Mouse (Mus musculus) embryonic facial prominence, embryonic 10.5 days (tissue): Measurements from ENCODE around the gene Scnn1a. TPM values are rescaled to one million over a fixed set of nuclear protein-coding genes. Genes with fewer than 3 reads are reported as not detected.

Source experiments
- DNase-seq: peaks from one replicate; pipeline ENCODE4 v3.0.0-alpha.2; 2017; ENCODE audit warnings: low spot score
- H3K27ac ChIP-seq: fragments of 300-500 bp; sonication (generic); replicated peaks from 2 replicates; pipeline ENCODE4 v1.5.1; 2016; ENCODE audit warnings: mild to moderate bottlenecking
- H3K27me3 ChIP-seq: fragments of 300-500 bp; sonication (generic); replicated peaks from 2 replicates; pipeline ENCODE4 v1.6.1; 2016; ENCODE audit warnings: low read depth, mild to moderate bottlenecking; ENCODE audit not compliant: poor library complexity, severe bottlenecking
- H3K36me3 ChIP-seq: fragments of 300-500 bp; sonication (generic); replicated peaks from 2 replicates; pipeline ENCODE4 v1.6.1; 2016; ENCODE audit warnings: mild to moderate bottlenecking, moderate library complexity
- H3K4me1 ChIP-seq: fragments of 300-500 bp; sonication (generic); 2 replicates; pipeline ENCODE4 v1.6.1; 2016
- H3K4me3 ChIP-seq: fragments of 300-500 bp; sonication (generic); 2 replicates; pipeline ENCODE4 v1.5.1; 2016; ENCODE audit warnings: mild to moderate bottlenecking, moderate library complexity
- H3K9me3 ChIP-seq: fragments of 300-500 bp; sonication (generic); 2 replicates; pipeline ENCODE4 v1.6.1; 2016; ENCODE audit warnings: mild to moderate bottlenecking
- WGBS: fragments of 180-500 bp; shearing (Covaris S2); methylation state at CpG from one replicate; pipeline ENCODE4 v1.1.7; 2016; 5-methylcytosine and 5-hydroxymethylcytosine counted together
- polyA plus RNA-seq: library from polyadenylated mRNA; unstranded; fragments of >200 nt; fragmentation: Nextera tagmentation; extraction: Ambion mirVana; gene quantifications from 2 replicates; pipeline ENCODE4 v1.2.1, GENCODE M21; 2016

The Scnn1a gene
- polyA plus RNA-seq, 1 experiment from 2014 or later = 0.57 TPM

DNA sequence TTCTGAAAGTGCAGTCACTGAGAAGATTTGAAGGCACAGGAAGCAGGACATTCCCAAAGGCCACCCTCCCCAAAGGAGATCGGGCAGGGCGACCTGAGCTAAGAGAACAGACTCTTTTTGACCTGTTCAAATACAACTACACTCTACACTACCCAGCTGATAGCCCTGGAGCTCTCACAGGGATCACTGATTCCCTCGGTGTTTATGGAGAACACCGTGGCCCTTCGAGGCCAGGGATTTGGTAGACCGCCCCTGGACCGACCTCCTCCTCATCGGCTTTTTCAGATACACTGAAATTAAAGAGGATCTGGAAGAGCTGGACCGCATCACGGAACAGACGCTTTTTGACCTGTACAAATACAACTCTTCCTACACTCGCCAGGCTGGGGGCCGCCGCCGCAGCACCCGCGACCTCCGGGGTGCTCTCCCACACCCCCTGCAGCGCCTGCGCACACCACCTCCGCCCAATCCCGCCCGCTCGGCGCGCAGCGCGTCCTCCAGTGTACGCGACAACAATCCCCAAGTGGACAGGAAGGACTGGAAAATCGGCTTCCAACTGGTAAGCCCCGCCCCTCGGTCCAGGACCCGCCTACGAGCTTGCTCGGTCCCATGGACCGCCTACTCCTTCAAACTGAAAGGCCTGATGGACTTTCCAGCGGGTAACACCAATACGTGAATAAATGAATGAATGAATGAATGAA lies 10.3 kb downstream of the Scnn1a start:
- Histone ChIP-seq H3K27me3 (peaks cover 8% of the 10 kb centered on the region), H3K27ac (peak overlapping the region; percentile 86), H3K4me3 (peak overlapping the region; percentile 70), H3K4me1 (peaks cover 17% of the 10 kb centered on the region), H3K36me3 (no peaks in the 10 kb centered on the region), H3K9me3 (no peaks in the 10 kb centered on the region)
- under 1% methylated on average over 39 of the region's 39 CpGs for WGBS
- peak; percentile 89 for DNase-seq

DNA sequence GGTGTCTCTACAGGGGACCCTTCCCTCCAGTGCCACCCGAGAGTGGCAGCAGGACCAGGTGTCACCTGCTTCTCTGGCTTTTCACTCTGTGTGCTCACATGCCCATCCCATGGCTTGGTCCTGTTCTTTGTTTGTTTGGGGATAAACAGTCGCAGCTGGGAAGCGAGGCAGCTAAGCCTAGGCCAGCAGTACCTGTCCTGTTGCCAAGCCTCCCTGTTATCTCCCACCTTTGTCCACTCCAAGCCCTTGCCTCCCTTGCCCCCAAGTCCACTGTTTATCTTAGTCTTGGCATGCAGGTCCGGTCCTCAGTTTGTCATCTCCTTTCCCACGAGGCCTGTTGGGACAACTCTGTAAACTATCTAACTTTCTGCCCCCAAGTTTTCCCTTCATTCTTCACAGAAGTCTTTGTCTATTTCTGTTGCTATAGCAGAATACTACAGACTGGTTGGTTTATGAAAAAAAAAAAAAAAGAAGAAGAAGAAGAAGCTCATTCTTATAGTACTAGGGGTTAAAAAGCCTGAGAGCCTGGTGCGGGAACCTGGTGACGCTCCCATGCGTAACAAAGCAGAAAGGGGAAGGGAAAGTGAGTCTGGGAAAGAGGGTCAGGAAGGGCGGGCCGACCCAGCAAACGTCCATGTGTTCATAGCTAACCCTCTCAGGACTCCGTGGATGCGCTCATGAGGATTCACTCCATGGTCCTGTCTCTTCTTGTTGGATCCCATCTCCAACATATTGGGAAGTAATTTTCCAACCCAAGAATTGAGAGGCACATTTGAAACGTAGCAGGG lies 12.8 kb downstream of the Scnn1a start:
- Histone ChIP-seq H3K9me3 (no peaks in the 10 kb centered on the region), H3K27me3 (peaks cover 8% of the 10 kb centered on the region), H3K27ac (no peak overlapping the region; the same call in 1 of the 2 replicates), H3K36me3 (no peaks in the 10 kb centered on the region), H3K4me3 (no peak overlapping the region), H3K4me1 (peaks cover 17% of the 10 kb centered on the region)
- 74% methylated on average over 14 of the region's 14 CpGs for WGBS
- no peak for DNase-seq

DNA sequence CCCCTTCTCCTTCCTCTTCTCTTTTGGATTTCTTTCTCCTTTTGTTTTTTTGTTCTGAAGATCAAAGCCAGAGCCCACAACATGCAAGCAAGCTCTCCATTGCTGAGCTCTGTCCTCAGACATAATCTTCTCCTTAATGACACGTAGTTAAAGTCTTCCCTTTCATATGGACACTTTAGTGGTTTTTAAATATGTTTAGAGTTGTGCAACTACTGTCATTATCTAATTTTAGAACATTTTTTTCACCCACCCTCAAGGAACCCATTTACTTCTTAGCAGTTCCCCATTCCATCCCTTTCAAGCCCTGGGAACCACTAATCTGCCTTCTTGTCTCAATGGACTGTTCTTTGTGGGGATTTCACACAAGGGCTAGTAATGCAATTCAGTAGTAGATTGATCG lies 13.9 kb downstream of the Scnn1a start:
- DNase-seq = no peak
- Histone ChIP-seq H3K4me3 (no peak overlapping the region), H3K4me1 (peaks cover 22% of the 10 kb centered on the region), H3K36me3 (no peaks in the 10 kb centered on the region), H3K27me3 (peaks cover 8% of the 10 kb centered on the region), H3K9me3 (no peaks in the 10 kb centered on the region), H3K27ac (no peak overlapping the region)
- WGBS = 64% methylated on average over 2 of the region's 2 CpGs

DNA sequence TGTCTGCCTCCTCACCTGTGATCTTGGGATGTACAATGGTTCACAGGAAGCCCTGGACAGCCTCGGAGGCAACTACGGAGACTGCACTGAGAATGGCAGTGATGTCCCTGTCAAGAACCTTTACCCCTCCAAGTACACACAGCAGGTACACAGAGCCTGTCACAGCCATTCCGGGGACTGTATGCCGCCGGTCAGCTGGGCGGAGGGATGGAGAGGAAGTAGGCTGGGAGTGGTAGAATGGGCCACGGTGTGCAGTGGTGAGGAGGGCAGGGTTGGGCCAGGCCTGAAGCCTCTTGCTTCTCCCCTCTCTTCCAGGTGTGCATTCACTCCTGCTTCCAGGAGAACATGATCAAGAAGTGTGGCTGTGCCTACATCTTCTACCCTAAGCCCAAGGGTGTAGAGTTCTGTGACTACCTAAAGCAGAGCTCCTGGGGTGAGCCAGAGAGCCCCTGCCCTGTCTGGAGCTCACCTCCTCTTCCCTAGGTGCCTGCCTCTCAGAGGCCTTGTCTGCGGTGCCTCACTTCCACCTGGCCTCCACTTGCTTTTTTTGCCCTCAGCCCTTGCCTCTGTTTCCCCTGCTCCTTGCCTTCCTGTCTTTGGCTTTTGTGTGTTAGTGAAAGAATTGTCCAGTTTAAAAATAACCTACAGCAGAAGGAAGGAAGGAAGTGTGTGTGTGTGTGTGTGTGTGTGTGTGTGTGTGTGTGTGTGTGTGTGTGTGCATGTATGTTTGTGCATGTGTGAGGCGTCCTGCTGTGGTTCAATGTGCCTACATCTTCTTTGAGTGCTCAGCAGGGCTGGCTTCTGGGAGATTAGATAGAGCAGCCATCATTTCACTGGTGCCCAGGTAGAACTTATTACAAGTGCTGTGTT lies 18.6 kb downstream of the Scnn1a start:
- 76% methylated on average over 9 of the region's 9 CpGs for WGBS
- Histone ChIP-seq H3K9me3 (no peaks in the 10 kb centered on the region), H3K27me3 (peaks cover 6% of the 10 kb centered on the region; the same call in 1 of the 2 replicates), H3K36me3 (no peaks in the 10 kb centered on the region), H3K27ac (peak overlapping the region; percentile 40; the same call in 1 of the 2 replicates), H3K4me3 (no peak overlapping the region), H3K4me1 (peaks cover 48% of the 10 kb centered on the region)
- no peak for DNase-seq

DNA sequence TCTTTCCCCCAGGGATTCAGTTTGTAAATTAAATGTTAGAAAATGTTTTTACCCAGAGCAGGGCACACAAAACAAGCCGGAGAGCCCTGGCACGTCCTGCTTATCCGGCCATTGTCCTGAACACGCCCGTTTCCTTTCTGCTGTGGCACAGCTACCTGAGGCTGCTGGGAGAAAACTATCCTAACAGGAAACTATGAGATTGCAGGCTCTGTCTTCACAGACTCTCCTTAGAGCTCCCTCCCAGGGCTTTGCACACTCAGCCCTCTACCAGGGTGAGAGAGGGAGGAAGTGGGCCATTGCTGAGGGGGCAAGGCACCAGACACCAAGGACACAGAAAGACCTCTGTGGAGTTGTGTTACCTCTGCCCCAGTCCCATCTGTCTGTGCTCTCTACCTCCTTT lies 19.8 kb downstream of the Scnn1a start:
- H3K4me3 ChIP-seq = no peak overlapping the region
- H3K36me3 ChIP-seq = no peaks in the 10 kb centered on the region
- H3K27ac ChIP-seq = peak overlapping the region; percentile 40
- H3K27me3 ChIP-seq = peaks cover 6% of the 10 kb centered on the region; the same call in 1 of the 2 replicates
- no peak for DNase-seq
- WGBS = 61% methylated on average over 5 of the region's 5 CpGs
- no peaks in the 10 kb centered on the region for H3K9me3 ChIP-seq
- H3K4me1 ChIP-seq = peaks cover 57% of the 10 kb centered on the region

DNA sequence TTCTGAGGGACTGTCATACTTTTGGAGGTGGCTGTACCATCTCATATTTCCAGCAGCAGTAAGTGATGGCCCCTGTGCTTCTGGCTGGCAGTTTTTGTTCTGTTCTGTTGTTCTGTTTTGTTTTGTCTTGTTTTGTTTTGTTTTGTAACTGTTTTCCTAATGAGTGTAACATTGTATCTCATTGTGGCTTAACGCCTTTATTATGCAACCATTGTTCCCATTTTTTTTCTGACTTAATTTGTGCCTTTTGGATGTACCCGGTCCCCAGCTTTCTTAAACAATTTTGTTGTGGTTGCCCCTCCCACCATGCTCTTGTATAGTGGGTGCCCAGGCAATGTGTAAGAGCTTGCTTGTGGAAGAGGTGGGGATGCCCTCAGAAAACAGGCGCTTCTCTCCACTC lies 21.7 kb downstream of the Scnn1a start:
- DNase-seq = no peak
- no peaks in the 10 kb centered on the region for H3K36me3 ChIP-seq
- H3K4me3 ChIP-seq = no peak overlapping the region
- H3K4me1 ChIP-seq = peaks cover 60% of the 10 kb centered on the region
- H3K27ac ChIP-seq = no peak overlapping the region
- H3K9me3 ChIP-seq = no peaks in the 10 kb centered on the region
- WGBS = 71% methylated on average over 3 of the region's 3 CpGs
- H3K27me3 ChIP-seq = peaks cover 6% of the 10 kb centered on the region; the same call in 1 of the 2 replicates

DNA sequence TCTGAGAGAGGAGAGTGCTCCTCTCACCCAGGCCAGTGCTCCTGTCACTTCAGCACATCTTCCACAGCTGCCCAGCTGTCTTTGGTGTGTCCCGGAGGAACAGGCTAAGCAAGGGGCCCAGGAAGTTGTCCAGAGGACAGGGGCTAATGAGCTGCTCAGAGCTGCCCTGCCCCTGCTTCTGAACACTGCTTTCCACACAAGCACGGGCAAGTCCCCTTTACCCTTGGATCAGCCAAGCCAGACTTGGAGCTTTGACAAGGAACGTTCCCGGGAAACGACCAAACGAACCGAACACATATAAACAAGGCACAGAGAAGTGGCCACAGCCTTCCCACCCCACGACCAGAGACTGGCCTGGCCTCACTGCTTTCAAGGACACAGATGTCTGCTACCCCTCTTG lies 23.6 kb downstream of the Scnn1a start:
- WGBS = 41% methylated on average over 8 of the region's 8 CpGs
- no peaks in the 10 kb centered on the region for H3K36me3 ChIP-seq
- no peak for DNase-seq
- H3K4me3 ChIP-seq = no peak overlapping the region
- H3K27ac ChIP-seq = peak overlapping the region; percentile 27; the same call in 1 of the 2 replicates
- H3K27me3 ChIP-seq = peaks cover 15% of the 10 kb centered on the region
- peaks cover 65% of the 10 kb centered on the region for H3K4me1 ChIP-seq
- H3K9me3 ChIP-seq = no peaks in the 10 kb centered on the region

DNA sequence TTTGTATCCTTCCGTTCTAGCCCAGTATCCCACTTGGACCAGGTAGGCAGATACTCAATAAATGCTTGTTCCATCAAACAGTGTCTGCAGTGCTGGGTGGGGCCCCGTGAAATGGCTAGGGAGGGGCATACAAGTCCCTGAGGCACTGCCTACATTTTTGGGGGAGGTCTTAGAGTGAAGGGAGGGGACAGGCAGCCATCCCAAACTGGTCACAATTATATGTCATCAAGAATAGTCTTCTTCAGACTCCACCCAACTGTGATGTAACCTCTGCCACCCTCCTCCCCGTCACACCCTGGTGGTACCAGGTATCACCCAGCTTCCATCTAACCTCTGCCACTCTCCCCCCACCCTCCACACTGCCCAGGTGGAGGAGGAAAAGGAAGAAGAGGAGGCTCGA lies 24.4 kb downstream of the Scnn1a start:
- WGBS = 64% methylated on average over 4 of the region's 4 CpGs

DNA sequence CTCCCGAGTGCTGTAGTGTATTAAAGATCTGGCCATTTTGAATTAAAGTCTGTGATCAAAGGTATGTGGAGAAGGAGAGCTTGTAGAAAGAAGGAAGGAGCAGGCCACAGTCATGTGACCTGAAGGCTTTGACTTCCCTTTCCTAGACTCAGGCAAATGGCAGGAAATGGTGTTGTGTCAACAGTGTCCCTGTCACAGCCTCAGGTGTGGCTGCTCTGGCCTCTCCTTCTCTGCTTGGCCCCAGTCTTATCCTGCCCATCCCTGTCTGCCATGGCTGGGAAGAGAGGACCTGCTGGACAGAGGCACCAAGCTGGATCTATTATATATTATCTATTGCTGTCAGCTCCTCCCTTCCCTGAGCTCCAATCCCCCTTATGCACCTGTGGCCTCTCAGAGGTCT lies 25.2 kb downstream of the Scnn1a start:
- Histone ChIP-seq H3K4me1 (peaks cover 71% of the 10 kb centered on the region), H3K36me3 (no peaks in the 10 kb centered on the region), H3K4me3 (no peak overlapping the region), H3K27ac (no peak overlapping the region), H3K9me3 (no peaks in the 10 kb centered on the region), H3K27me3 (peaks cover 15% of the 10 kb centered on the region)
- DNase-seq = no peak
- WGBS = 67% methylated on average over 1 of the region's 1 CpGs

More for the DNA sequence above, 24.4 kb downstream of the Scnn1a start:
- Histone ChIP-seq H3K9me3 (no peaks in the 10 kb centered on the region), H3K27me3 (peaks cover 15% of the 10 kb centered on the region), H3K4me1 (peaks cover 71% of the 10 kb centered on the region), H3K27ac (no peak overlapping the region), H3K4me3 (no peak overlapping the region), H3K36me3 (no peaks in the 10 kb centered on the region)
- DNase-seq = no peak

DNA sequence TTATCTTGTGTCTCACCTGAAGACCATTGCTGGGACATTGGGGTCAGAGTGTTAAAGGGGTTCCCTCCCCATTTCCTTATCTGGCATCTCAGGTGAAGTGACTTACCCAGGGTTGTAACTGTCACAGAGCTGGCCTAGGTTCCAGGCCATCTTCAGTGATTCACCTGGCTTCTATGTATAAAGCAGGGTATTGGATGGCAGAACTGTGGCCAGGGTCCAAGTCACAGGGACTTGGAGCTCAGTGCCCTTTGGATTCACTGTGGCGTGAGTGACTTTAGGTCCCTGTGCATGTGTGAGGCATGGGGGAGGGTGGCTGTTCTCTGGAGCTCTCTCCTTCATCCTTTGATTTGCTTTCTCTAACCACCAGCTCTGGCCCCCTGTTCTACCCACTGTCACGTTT lies 25.6 kb downstream of the Scnn1a start:
- DNase-seq = no peak
- peaks cover 15% of the 10 kb centered on the region for H3K27me3 ChIP-seq
- peaks cover 71% of the 10 kb centered on the region for H3K4me1 ChIP-seq
- H3K36me3 ChIP-seq = no peaks in the 10 kb centered on the region
- H3K27ac ChIP-seq = no peak overlapping the region
- H3K9me3 ChIP-seq = no peaks in the 10 kb centered on the region
- H3K4me3 ChIP-seq = no peak overlapping the region
- WGBS = 51% methylated on average over 2 of the region's 2 CpGs

DNA sequence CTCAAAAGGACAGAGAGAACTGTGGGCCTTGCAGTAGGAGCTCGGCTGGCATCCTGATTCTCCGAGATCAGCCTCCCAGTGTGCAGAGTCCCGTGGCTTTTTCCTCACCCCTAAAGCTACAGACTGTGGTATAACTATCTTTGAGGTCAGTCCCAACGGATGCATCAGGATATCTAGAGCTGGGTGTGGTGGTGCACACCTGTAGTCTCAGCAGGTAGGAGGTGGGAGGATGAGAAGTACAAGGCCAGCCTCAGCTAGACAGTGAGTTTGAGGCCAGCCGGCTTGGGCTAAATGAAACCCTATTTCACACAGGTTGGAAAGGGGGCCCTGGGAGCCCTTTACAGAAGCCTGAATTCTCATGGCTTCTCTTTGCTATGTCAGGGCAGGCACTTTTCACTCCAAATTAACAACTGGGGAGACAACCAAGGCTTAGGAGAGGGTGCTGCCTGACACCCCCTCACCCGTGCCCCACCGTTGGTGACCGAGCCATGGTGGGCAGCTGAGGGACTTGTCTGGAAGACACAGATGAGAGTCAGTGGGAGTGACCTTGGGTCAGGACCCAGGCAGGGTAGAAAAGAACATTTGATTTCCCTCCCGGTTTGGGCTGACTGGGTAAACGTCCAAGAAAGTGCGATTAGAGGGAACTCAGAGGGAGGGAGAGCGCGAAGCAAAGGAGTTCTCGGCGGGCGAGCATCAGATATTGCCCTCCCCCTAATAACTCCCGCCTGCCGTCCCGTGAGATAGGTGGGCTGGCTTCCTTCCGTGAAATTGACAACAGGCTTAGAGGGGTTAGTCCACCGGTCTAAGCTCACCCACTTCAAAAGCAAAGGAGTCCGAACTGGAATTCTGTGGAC lies 28.5 kb downstream of the Scnn1a start, which contains the start of gene Tnfrsf1a:
Gene Tnfrsf1a (plus strand): TSS at position 642 of the 854 bp plus-strand sequence.
- Histone ChIP-seq H3K36me3 (0 out of 2 replicates have a peak, but pooled peaks cover 3% of the 10 kb centered on the region), H3K4me3 (peak within 1 kb of the TSS; percentile 70), H3K27ac (peak within 1 kb of the TSS; percentile 90), H3K9me3 (no peaks in the 10 kb centered on the region), H3K4me1 (peaks cover 73% of the 10 kb centered on the region), H3K27me3 (peaks cover 10% of the 10 kb centered on the region)
- no peak for DNase-seq
- WGBS = 5% methylated on average over 22 of the region's 22 CpGs
